Mouse (Mus musculus): ENCODE data around the gene Fam186a.
"Not testable (repeated sequence)": the region's sequence is repeated elsewhere in the genome, so short reads cannot be mapped to it uniquely, and the experiment has no call there.

The Fam186a gene

GRCm38 (mm10) chr15:99931231-99931630 lies 35.6 kb downstream of the Fam186a start:
- DNase-seq, result no peak

DNA sequence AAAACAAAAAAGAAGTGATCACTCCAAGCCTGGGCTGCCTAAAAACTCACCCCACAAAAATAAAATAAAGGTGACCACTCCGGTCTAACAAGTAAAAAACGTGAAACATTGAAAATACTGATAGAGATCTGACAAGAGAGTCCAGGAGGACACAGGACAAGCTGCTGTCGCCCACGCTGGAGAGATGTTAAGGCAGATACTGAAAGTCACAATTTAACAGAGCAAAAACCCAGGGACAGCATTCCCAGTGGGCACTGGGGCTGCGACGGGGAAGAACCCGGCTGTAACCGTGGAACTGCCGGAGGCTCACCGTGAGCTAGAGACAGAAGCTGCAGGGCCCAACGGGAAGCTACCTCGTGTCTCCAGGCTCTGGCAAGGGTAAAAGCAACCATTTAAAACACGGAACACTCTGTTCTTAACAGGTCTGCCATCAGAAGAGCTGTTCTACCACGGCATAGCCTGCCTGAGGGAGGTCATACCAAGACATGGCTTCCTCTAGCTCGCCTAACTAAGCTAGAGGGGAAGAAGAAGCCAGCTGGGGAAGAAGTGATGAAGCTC lies 47.2 kb downstream of the Fam186a start:
- no peak for DNase-seq

GRCm38 (mm10) chr15:99917264-99917663 lies 49.6 kb downstream of the Fam186a start:
- no peak for DNase-seq

DNA sequence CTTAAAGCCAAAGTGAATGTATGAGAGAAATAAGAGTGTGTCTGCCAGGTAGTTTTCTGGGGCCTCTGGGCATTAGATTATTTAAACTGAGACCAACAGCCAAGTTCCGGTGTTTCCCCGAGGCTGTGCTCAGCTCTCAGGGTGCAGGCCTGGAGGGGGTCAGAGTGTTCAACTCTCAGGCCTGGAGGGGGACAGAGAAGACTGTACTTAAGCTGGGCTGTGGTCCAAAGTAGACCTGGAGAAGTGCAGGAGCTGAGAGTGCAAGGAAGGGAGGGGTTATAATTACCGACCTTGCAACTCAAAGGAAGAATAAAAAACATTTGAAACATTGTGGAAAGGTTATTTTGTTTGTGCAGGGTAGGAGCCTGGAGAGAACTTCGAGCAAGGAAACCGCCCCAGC lies 52.2 kb downstream of the Fam186a start:
- DNase-seq, result no peak

GRCm38 (mm10) chr15:99911785-99912184 lies 55.1 kb downstream of the Fam186a start:
- no peak for DNase-seq

GRCm38 (mm10) chr15:99909339-99909996 lies 57.4 kb downstream of the Fam186a start:
- not testable (repeated sequence) for DNase-seq

DNA sequence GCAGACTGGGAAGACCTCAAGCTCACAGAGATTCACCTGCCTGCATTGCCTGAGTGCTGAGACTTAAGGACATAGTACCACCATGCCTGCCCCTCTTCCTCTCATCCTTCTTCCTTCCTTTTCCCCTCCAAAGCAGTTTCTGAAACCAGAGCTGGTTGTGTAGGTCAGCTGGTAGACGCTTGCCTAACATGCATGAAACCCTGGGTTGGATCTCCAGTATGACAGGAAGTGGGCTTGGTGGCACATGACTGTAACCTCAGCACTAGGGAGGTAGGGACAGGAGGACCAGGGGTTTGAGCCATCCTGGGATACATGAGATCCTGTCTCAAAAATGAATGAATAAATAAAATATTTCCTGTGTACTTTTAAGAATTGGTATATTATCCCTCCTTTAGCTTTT lies 59.3 kb downstream of the Fam186a start:
- no peak for DNase-seq

DNA sequence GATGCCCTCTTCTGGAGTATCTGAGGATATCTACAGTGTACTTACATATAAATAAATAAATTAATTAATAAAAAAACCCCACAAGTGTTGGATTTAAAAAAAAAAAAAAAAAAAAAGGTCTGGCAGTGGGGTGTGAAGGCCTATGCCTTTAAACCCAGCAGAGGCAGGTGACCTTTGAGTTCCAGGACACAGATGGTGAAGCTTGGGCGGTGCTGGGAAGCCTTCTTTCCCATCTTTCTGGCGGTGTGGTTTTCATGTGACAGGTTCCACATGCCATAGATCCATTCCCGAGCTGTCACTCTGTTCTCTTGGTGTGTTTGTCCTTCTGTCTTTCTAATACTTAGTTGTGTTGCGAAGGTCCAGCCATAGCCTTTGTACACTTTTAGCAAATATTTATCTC lies 59.8 kb downstream of the Fam186a start:
- DNase-seq, result no peak

DNA sequence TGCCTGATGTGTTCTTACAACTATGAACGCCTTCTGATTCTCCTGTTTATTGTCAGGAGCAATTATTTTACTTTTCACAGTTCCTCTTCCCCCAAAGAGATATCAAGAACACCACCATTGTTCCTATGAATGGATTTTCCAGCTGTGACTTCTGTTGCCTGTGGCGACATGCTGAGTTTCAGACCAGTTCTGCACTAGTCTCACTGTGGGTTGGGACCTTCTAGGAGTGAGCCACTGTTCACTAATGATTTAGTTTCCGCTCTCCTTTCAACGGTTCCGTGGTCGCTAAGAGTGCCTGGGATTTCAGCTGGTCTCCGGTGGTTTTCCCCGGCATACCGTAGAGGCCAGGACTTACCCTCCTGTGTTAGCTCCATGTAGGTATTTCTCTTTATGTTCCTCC lies 62.0 kb downstream of the Fam186a start:
- DNase-seq, result no peak

DNA sequence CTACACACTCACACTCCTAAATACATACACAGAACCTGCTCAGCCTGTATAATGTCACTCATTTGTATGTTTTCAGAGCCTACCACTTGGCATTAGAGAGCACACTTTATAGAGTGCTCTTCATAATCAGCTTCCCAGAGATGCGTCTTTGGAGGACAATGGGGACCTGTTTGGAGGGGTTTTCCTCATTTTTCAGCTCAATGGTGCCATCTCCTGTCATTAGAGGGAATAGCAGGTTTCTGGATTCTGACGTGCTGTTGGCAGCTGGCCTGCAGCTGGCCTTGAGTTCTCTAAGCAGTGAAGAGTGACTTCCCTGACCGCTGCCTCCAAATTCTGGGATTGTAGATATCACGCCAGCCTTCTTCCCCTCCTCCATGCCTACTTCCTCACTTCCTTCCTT lies 62.5 kb downstream of the Fam186a start:
- peak; percentile 77 to 83 for DNase-seq

GRCm38 (mm10) chr15:99903227-99903626 lies 63.6 kb downstream of the Fam186a start:
- DNase-seq, result peak in 1 of 2 experiments; percentile 46

GRCm38 (mm10) chr15:99902786-99903185 lies 64.1 kb downstream of the Fam186a start:
- DNase-seq, result peak; percentile 69 to 76

DNA sequence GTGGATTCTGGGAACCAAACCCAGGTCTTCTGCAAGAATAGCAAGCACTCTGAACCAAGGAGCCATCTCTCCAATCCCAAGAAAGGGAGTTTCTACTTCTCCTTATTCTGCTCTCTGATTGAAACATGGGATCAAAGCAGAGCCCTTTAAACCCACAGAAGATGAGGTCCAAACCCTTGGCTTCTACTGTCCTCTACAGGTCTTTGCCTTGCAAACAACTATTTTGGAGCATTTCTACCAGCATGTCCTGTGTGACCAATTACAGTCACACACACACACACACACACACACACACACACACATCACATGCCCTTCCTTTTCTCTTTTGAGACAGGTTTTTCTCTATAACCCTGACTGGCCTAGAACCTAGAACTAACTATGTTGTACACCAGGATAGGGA lies 70.2 kb downstream of the Fam186a start:
- no peak for DNase-seq

DNA sequence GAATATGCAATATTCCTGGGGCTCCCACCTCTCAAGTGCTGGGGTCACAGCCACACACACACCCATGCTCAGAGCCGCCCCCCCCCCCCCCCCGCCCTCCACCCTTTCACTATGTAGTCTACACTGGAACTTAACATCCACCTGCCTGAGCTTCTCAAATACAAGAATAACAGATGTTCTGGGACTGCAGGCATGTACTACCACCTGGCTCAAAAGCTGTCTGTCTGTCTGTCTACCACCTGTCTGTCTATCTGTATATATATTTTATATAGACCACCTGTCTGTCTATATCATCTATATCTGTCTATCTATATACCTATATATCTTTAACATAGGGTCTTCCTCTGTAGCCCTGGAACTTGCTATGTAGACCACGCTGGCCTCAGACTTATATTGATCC lies 75.5 kb downstream of the Fam186a start:
- no peak for DNase-seq

GRCm38 (mm10) chr15:99890412-99891236 lies 76.2 kb downstream of the Fam186a start:
- peak; percentile 83 to 86 for DNase-seq

- DNase-seq, result no peak
These were observed 77.5 kb downstream of the Fam186a start for GRCm38 (mm10) chr15:99889275-99889874.

DNA sequence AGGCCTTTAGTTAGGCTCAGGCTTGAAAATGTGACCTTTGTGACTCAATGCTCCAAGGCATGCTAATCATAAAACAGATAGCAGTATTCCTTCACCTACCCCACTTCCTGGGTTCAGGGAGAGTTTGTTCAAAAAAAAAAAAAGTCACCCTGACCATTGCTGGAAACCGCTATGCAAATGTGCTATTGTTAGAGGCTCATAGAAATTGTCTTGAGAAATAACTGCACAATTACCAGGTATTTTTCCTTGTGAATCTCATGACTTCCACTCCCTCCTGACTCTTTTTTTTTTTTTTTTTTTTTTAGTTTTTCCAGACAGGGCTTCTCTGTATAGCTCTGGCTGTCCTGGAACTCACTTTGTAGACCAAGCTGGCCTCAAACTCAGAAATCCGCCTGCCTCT lies 79.7 kb downstream of the Fam186a start:
- not testable (repeated sequence) for DNase-seq

DNA sequence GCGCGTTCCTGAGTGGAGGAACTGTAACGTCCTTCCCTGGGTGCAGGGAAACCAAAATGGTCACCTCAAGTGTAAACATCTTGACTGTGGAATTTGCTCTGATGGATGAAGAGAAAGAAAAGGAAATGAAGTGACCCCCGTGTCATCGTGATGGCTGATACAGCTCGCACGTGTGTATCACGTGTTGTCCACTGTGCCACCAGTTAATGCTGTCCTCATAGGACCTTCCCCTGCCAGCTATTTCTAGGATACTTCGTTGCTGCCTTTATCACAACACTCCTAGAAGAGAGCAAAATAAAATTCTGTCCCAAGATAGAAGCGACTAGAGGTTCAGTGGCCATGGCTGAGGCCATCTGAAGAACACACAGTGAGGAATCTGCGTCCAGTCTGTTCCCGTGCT lies 82.8 kb downstream of the Fam186a start:
- no peak for DNase-seq

- peak in 1 of 2 experiments; percentile 44 for DNase-seq
These were observed 88.3 kb downstream of the Fam186a start for GRCm38 (mm10) chr15:99878541-99878940.

- peak; percentile 89 to 90 for DNase-seq
These were observed 91.5 kb downstream of the Fam186a start, which contains the start of gene Lima1 for GRCm38 (mm10) chr15:99875334-99875869. Lima1 (minus strand) TSS chr15:99875456.

DNA sequence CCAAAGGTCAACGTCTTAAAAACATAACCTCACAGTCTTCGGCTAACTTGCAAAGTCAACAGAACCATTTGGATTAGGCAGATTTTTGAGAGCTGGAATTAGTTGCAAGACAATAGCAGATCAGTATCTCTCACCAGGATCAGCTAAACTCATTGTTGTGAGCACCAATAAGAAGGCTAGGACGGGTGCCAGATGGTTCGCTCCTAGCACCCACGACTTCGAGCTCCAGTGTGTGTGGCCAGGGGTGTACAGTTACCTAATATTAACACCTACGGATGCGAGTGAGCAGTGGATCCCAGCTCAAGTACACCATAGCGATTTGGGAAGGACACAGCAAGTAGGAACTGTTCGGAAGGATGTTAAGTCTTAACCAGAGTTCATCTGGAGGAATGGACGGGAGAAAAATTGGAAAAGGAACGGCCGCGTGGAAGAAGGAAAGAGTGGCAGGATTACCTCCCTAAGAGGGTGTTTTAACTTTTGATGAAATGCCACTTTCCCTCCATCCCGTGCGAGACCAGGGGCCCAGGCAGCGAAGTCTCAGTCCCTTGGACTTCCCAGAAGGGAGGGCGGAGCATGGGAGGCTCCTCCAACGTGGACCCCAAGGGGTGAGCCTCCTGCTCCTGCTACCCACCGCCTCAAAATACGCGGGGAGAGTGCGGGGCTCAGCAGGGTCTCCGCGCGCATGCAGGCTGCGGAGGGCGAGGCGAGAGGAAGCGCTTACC lies 92.1 kb downstream of the Fam186a start:
- peak; percentile 53 to 59 for DNase-seq

GRCm38 (mm10) chr15:99872543-99872942 lies 94.3 kb downstream of the Fam186a start:
- no peak for DNase-seq

All from kidney, adult 8-10 months (tissue).